Mouse (Mus musculus): Measurements from ENCODE around the gene Ehbp1.

GRCm38 (mm10) chr11:22276656-22277055 is 65.4 kb downstream of the Ehbp1 start:
- TF ChIP-seq CTCF (IDR thresholded peaks at IDR 0.05; ENCODE audit: control insufficient read depth, insufficient read depth, insufficient read length) = no peak
- no peak for TF ChIP-seq MYOD1 (IDR thresholded peaks at IDR 0.05; ENCODE audit: control insufficient read depth, insufficient read length, low read depth)
- no peak for TF ChIP-seq MYOG (IDR thresholded peaks at IDR 0.05; ENCODE audit: control insufficient read depth, extremely low read depth, insufficient read length)
- no peak for TF ChIP-seq MAX (IDR thresholded peaks at IDR 0.05)
- TF ChIP-seq USF1 (IDR thresholded peaks at IDR 0.05; ENCODE audit: low read depth) = no peak

Data from C2C12 (cell line).